Mouse (Mus musculus) embryonic fibroblast, embryonic 13.5 days (primary cell): ENCODE measurements around the gene Pskh1.

Experiments used
- CTCF ChIP-seq: IDR thresholded peaks from 2 replicates; pipeline ENCODE4 v1.5.1; 2011; ENCODE audit warnings: mild to moderate bottlenecking, control low read depth, low read length, moderate library complexity, borderline replicate concordance; ENCODE audit not compliant: insufficient read depth
- POLR2A ChIP-seq: IDR thresholded peaks from 2 replicates; pipeline ENCODE4 v1.6.1; 2011; ENCODE audit warnings: low read depth, mild to moderate bottlenecking, control low read depth, low read length, moderate library complexity

GRCm38 (mm10) chr8:105956556-105956955, 56.3 kb downstream of the Pskh1 start:
- TF ChIP-seq POLR2A (no peak), CTCF (no peak)
